Mouse (Mus musculus): Measurements from ENCODE around the gene Prelid3b. TPM values are rescaled to one million over a fixed set of nuclear protein-coding genes. Genes with fewer than 3 reads are reported as not detected.

The Prelid3b gene
- polyA plus RNA-seq, 1 experiment from 2014 or later: 68.9 TPM

DNA sequence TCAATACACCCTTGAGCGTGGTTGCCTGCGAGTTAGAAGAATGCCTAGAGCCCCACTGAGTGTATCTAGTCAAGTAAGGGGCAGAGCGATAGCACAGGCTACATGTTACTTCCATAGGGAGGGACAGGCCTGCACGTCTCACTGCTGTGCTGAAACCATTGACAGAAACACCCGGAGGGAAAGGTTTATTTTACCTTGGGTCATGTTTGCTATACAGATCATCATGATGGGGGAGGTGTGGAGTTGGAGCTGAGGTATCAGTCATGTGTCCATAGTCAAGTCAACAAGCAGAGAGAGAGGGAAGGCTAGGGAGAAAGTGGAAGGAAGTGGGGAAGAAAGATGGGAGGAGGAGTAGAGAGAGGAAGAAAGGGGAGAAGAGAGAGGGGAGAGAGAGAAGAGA lies 14.1 kb upstream of the Prelid3b start:
- ATAC-seq (no peak), DNase-seq (ENCODE audit: low spot score) (no peak)
- Histone ChIP-seq H3K4me1 (ENCODE audit: insufficient read depth, low read depth, low read length) (no peaks in the 10 kb centered on the region), H3K27ac (ENCODE audit: low read length) (no peak overlapping the region), H3K36me3 (ENCODE audit: insufficient read depth, low read length) (no peaks in the 10 kb centered on the region), H3K4me2 (replicated peaks; ENCODE audit: low read depth, low read length) (no peak overlapping the region), H3K9me3 (ENCODE audit: low read length) (no peaks in the 10 kb centered on the region), H3K9ac (replicated peaks; ENCODE audit: low read depth) (no peak overlapping the region), H3K4me3 (ENCODE audit: low read depth, low read length) (no peak overlapping the region), H3K27me3 (replicated peaks; ENCODE audit: insufficient read depth, low read length) (no peaks in the 10 kb centered on the region)
- TF ChIP-seq CTCF (IDR thresholded peaks at IDR 0.05): no peak
- 63% methylated on average over 5 of the region's 5 CpGs for WGBS

DNA sequence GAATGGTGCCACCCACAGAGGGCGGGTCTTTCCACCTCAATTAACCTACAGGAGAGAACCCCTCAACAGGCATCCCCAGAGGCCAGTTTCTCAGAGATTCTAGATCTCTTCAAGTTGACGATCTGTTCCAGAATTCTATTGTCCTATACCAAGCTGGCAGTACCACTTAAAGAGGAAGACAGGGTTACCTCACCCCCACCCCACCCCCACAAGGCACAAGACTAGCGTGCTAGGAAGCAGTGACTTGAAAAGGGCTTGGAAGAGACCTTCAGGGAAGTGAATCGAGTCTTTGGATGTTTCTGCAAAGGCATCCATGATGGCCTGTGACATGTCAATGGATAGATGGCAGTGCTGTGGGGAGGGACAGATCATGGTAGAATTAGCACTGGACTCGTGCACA lies 5.9 kb upstream of the Prelid3b start:
- H3K36me3 ChIP-seq (ENCODE audit: insufficient read depth, low read length): no peaks in the 10 kb centered on the region
- no peak for TF ChIP-seq EP300 (IDR thresholded peaks at IDR 0.05)
- TF ChIP-seq CTCF (IDR thresholded peaks at IDR 0.05): no peak
- 55% methylated on average over 5 of the region's 5 CpGs for WGBS
- H3K9me3 ChIP-seq (ENCODE audit: low read length): no peaks in the 10 kb centered on the region
- H3K4me2 ChIP-seq (replicated peaks; ENCODE audit: low read depth, low read length): no peak overlapping the region
- no peak overlapping the region for H3K27ac ChIP-seq (ENCODE audit: low read length)
- no peaks in the 10 kb centered on the region for H3K27me3 ChIP-seq (replicated peaks; ENCODE audit: insufficient read depth, low read length)
- no peak overlapping the region for H3K4me3 ChIP-seq (ENCODE audit: low read depth, low read length)
- H3K4me1 ChIP-seq (ENCODE audit: insufficient read depth, low read depth, low read length): no peaks in the 10 kb centered on the region; the same call in 1 of the 2 replicates
- H3K9ac ChIP-seq (replicated peaks; ENCODE audit: low read depth): no peak overlapping the region
- ATAC-seq (no peak), DNase-seq (ENCODE audit: low spot score) (no peak)

DNA sequence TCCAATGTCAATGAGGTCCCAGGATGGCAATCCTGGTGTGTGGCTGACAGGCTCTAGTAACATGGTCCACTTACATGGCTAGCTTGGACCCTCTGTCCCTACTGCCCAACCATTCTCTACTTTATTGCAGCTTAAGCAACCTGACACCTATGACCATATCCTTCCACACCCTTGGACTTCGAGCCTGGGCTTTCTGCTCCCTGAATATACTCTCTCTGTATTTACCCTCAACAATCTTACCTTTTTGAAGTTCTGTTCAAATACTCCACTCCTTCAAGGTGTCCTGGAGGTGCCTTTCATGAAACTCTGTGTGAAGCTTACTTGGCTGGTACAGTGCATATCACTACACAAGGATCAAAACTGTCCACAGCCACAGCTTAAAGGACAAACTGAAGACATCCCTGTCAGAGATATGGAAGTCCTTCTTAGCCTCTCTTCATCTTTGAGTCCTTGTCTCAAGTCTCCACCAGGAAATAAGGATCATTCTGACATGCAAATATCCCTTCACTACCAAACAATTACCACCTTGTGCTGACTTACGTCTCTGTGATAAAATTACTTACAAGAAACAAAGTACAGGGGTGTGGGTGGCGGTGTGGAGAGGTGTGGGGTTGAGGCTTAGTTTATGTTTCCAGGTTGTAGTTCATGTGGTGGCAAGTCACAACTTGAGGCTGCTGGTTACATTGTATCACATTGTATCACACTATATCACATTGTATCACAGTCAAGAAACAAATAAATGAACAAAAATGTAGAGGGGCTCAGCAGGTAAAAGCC lies 4.8 kb upstream of the Prelid3b start:
- DNase-seq (ENCODE audit: low spot score) (peak; percentile 72), ATAC-seq (peak; percentile 22)
- H3K9ac ChIP-seq (replicated peaks; ENCODE audit: low read depth): no peak overlapping the region
- WGBS: 35% methylated on average over 3 of the region's 3 CpGs
- H3K36me3 ChIP-seq (ENCODE audit: insufficient read depth, low read length): no peaks in the 10 kb centered on the region
- no peak overlapping the region for H3K4me2 ChIP-seq (replicated peaks; ENCODE audit: low read depth, low read length)
- peak overlapping the region; percentile 64 for H3K27ac ChIP-seq (ENCODE audit: low read length)
- no peaks in the 10 kb centered on the region; the same call in 1 of the 2 replicates for H3K4me1 ChIP-seq (ENCODE audit: insufficient read depth, low read depth, low read length)
- H3K4me3 ChIP-seq (ENCODE audit: low read depth, low read length): no peak overlapping the region
- no peak for TF ChIP-seq EP300 (IDR thresholded peaks at IDR 0.05)
- no peak for TF ChIP-seq CTCF (IDR thresholded peaks at IDR 0.05)
- no peaks in the 10 kb centered on the region for H3K9me3 ChIP-seq (ENCODE audit: low read length)
- no peaks in the 10 kb centered on the region for H3K27me3 ChIP-seq (replicated peaks; ENCODE audit: insufficient read depth, low read length)

DNA sequence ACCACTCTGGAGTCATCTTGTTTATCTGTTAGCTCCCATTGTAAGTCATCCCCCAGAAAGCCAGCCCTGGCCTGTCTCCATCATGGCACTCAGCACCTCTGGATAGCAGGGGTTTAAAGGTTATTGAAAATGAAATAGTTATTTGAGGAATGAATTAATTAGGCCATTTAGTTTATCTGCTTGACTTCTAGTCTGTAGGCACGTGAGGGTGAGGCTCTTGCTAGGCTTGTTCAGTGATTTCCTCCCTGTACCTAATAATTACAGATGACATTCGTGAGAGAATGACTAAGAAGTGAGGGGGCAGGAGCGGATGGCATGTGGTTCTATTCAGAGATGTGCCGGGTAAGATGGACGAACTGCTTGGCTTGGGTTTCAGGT lies 658 bp upstream of the Prelid3b start:
- DNase-seq (ENCODE audit: low spot score): no peak
- Histone ChIP-seq H3K4me1 (ENCODE audit: insufficient read depth, low read depth, low read length) (peaks cover 6% of the 10 kb centered on the region; the same call in 1 of the 2 replicates), H3K27me3 (replicated peaks; ENCODE audit: insufficient read depth, low read length) (no peaks in the 10 kb centered on the region), H3K4me3 (ENCODE audit: low read depth, low read length) (no peak overlapping the region), H3K27ac (ENCODE audit: low read length) (no peak overlapping the region), H3K9ac (replicated peaks; ENCODE audit: low read depth) (no peak overlapping the region), H3K36me3 (ENCODE audit: insufficient read depth, low read length) (no peaks in the 10 kb centered on the region), H3K9me3 (ENCODE audit: low read length) (no peaks in the 10 kb centered on the region), H3K4me2 (replicated peaks; ENCODE audit: low read depth, low read length) (peak overlapping the region; percentile 66)
- TF ChIP-seq CTCF (IDR thresholded peaks at IDR 0.05) (no peak), EP300 (IDR thresholded peaks at IDR 0.05) (no peak)
- WGBS: 67% methylated on average over 5 of the region's 5 CpGs
- ATAC-seq: no peak

DNA sequence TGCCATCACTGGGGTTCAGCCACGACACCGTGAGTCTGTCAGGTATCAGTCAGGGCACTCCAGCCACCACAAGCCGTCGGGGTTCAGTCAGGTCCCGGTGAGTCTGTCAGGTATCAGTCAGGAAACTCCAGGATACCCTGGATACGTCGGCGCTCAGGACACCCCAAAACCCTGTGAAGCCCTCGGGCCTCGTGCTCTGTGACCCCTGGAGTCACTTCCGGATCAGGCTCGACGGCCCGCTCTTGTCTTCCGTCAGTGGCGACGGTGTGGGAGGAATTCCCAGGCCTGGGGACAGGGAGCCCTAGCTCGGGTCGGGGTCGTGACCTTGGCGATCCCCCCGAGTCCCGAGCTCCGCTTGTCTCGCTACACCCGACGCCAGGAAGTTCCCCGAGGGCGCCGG lies 474 bp downstream of the Prelid3b start:
- H3K27ac ChIP-seq (ENCODE audit: low read length): peak overlapping the region; percentile 88
- TF ChIP-seq CTCF (IDR thresholded peaks at IDR 0.05) (no peak), EP300 (IDR thresholded peaks at IDR 0.05) (no peak)
- peak overlapping the region; percentile 79 for H3K9ac ChIP-seq (replicated peaks; ENCODE audit: low read depth)
- H3K4me1 ChIP-seq (ENCODE audit: insufficient read depth, low read depth, low read length): peaks cover 6% of the 10 kb centered on the region; the same call in 1 of the 2 replicates
- WGBS: 7% methylated on average over 30 of the region's 30 CpGs
- H3K4me2 ChIP-seq (replicated peaks; ENCODE audit: low read depth, low read length): peak overlapping the region; percentile 79
- H3K9me3 ChIP-seq (ENCODE audit: low read length): no peaks in the 10 kb centered on the region
- DNase-seq (ENCODE audit: low spot score) (no peak), ATAC-seq (peak; percentile 25)
- no peaks in the 10 kb centered on the region for H3K36me3 ChIP-seq (ENCODE audit: insufficient read depth, low read length)
- no peaks in the 10 kb centered on the region for H3K27me3 ChIP-seq (replicated peaks; ENCODE audit: insufficient read depth, low read length)
- peak overlapping the region; percentile 68 for H3K4me3 ChIP-seq (ENCODE audit: low read depth, low read length)

DNA sequence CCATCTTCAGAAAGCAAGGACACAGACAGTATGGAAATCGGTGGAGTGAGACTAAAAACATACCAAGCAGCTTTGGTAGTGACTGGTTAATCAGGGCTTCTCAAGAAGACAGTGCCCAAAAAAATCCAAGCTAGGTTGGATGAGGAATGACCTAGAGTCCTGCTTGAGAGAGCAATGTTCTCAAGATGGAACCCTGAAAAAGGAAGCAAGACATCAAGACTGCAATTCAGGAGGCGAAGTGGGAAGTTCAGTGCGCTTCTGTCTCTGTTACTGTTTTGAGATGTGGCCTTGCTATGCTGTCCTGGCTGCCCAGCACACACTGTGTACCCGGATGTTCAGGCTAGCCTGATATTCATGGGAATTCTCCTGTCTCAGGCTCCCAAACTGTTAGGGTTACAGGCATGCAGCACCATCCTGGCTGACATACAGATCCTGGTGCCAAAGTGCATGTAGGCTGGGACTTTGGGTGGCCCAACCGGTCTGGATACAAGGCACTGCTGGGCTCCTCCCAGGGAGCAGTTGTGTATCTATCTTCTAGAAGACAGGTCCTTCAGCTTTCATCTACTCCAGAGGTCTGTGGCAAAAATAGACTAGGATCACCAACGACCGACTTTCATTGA lies 2.0 kb downstream of the Prelid3b start:
- Histone ChIP-seq H3K4me2 (replicated peaks; ENCODE audit: low read depth, low read length) (no peak overlapping the region), H3K4me1 (ENCODE audit: insufficient read depth, low read depth, low read length) (peaks cover 6% of the 10 kb centered on the region; the same call in 1 of the 2 replicates), H3K9ac (replicated peaks; ENCODE audit: low read depth) (no peak overlapping the region), H3K4me3 (ENCODE audit: low read depth, low read length) (no peak overlapping the region), H3K36me3 (ENCODE audit: insufficient read depth, low read length) (no peaks in the 10 kb centered on the region), H3K27ac (ENCODE audit: low read length) (no peak overlapping the region), H3K9me3 (ENCODE audit: low read length) (no peaks in the 10 kb centered on the region), H3K27me3 (replicated peaks; ENCODE audit: insufficient read depth, low read length) (no peaks in the 10 kb centered on the region)
- ATAC-seq (no peak), DNase-seq (ENCODE audit: low spot score) (no peak)
- TF ChIP-seq CTCF (IDR thresholded peaks at IDR 0.05) (no peak), EP300 (IDR thresholded peaks at IDR 0.05) (no peak)
- WGBS: 84% methylated on average over 7 of the region's 7 CpGs

Data from lung, postnatal 0 days (tissue).